Mouse (Mus musculus) small intestine, adult 10 weeks (tissue): ENCODE results near the gene Dnmt1. TPM values are rescaled to one million over a fixed set of nuclear protein-coding genes. Genes with fewer than 3 reads are reported as not detected.

Experiments
- polyA plus RNA-seq: library from polyadenylated mRNA; stranded (reverse); fragments of 350-450 nt; fragmentation: Illumina TruSeq; extraction: RNeasy Lipid Tissue Mini Kit (QIAGEN cat#74804); gene quantifications from one replicate; pipeline ENCODE4 v1.2.3, GENCODE M21; 2014; ENCODE audit warnings: low replicate concordance

The Dnmt1 gene
- polyA plus RNA-seq, result 5.3 TPM

DNA sequence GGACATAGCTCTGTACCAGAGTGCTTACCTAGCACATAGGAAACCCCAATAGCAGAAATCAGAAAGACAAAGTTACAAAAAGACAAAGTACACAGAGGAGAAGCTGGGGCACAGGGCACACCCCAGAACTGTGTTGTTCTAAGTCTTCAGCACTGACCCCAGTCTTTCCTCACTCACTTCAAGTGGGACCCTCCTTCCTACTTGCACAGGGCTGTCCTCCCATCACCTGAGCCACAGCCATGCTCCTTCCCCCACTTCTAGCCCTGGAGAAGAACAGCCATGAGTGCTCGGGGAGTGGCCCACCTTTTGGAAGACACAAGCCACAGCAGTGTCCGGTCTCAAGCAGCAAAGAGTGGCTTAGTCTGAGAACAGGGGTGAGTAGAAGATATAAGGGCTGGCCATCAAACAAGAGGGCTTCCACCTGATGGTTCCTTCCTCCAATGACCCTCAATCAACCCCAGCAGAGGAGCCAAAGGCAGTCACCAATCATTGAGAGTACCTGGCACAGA is at the start of gene Dnmt1:
Dnmt1 (minus strand) TSS at position 459 of the 509 bp plus-strand sequence.

DNA sequence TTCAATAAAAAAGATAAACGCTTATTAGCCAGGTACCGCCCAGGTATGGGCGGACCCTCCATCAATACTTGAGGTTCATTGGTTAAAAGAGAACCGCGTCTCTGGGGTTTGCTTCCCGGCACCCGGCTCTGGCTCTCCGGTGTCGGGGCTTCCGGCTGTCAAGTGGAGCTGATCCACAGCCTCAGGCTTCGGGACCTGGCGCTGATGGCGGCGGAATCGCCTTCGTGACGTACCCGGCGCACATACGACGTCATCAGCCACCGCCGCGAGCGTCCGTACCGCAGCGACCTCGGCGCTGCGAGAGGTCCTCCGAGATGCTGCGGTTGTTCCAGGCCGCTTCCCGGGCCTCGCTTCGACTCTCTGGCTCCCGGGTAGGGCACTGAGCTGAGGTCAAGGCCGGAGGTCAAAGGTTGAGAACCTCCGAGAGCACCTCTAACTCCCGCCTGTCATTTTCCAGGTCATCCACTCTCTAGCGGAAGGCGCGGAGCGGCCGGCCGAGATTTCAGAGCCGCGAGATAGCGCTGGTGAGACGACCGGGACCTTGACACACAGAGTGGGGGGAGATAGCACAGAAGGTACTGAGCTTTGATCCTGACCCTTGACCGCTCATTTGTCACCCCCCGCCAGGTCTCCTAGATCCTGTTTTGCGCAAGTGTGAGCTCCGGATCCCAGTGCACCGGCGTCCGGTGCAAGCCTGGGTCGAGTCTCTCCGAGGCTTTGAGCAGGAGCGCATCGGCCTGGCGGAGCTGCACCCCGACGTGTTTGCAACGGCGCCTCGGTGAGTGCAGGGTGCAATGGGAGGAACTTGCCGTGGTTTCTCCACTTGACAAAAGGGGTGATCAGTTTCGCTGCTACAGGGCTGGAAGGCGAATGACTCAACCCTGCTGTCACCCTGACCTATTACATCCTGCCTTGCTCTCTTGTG is 43.2 kb upstream of the Dnmt1 start, which contains the start of gene Mrpl4:
Mrpl4 (plus strand) TSS at position 112 of the 925 bp plus-strand sequence.

DNA sequence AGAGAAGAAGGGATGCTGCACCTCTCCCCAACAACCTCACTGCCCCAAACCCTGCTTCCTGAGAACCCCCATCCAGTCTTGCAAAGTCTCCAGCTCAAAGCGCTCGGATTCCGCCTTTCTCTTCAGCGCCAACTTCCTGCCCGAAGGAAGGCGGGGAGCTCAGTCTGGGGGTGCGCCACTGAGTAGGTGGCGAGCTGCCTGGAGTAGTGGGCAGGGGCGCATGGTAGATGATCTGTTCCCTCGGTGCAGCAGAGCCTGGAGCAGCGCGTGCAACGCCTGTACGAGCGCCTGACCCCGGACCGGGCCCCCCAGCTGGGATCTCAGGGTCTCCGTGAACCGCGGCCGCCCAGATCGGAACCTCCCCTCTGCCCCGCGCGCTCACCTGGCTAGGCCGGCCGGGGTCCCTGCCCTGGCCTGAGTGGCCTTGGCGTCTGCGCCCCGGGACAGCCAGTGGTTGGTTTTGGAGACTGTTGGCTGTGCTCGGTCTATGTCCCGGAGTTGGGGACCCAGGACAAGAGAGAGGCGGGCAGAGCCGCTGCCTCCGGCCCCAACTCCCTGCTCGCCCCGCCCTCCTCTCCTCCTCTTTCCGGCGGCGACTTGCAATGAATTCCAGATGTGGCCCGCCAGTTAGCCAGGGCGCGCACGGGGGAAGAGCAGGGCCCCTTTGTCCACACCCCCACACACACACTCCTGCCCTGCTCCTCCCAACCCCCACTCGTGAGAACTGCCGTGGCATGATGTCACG is 16.7 kb upstream of the Dnmt1 start, which contains the start of gene S1pr2:
S1pr2 (minus strand) TSS at position 566 of the 745 bp plus-strand sequence.

DNA sequence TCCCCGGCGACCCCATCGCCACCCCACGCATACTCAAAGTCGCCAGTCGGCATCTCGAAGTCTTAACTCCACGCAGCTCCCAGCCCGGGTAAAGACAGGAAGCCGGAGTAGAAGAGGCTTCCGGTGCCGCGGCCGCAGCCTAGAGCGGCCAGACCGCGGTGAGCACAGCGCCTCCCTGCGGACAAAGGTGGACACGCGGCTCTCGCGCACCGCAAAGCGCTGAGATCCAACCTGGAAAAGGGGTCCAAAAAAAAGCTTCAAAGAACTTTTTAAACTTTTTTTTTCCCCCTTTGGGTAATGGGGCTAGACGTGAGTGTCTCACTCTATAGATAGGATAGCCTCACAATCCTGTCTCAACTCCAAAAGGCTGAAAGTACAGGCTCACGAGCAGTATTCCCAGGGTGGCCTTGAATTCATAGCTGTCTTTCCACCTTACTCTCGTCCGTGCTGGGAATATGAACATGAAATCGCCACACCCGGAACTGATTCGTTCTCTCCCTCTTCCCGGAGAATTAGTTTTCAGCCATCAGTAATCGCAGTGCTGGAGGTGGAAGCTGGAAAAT is 61.1 kb downstream of the Dnmt1 start, which contains the start of gene Eif3g:
Eif3g (minus strand) TSS at position 113 of the 563 bp plus-strand sequence.

DNA sequence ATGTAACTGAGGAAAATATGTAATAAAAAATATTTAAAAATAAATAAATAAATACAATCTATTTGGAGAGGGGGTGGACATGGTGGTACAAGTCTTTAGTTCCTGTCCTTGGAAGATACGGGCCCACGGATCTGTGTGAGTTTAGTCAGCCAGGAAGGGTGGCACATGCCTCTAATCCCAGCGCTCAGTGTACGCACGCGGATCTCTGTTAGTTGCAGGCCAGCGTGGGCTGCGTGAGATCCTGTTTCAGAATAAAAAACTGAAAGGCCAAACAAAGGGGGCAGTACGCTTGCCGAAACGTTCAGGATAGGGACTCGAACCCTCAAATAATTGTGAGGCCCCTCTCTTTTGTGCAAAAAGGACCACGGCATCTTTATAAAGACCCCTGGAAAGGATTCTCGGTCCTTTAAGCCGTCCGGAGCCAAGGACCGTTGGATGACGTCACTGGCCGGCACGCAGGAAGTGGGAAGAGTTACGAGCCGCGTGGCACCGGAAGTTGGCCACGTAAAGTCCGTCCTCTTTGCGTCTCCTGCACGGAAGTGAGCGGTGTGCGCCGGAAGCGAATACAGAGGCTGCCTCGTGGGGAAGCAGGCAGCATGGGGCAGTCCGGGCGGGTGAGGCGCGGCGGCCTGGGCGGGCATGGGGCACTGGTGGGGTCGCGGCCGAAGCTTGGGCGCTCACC is 71.8 kb downstream of the Dnmt1 start, which contains the start of gene Ppan:
Ppan (plus strand) TSS at position 472 of the 682 bp plus-strand sequence.

DNA sequence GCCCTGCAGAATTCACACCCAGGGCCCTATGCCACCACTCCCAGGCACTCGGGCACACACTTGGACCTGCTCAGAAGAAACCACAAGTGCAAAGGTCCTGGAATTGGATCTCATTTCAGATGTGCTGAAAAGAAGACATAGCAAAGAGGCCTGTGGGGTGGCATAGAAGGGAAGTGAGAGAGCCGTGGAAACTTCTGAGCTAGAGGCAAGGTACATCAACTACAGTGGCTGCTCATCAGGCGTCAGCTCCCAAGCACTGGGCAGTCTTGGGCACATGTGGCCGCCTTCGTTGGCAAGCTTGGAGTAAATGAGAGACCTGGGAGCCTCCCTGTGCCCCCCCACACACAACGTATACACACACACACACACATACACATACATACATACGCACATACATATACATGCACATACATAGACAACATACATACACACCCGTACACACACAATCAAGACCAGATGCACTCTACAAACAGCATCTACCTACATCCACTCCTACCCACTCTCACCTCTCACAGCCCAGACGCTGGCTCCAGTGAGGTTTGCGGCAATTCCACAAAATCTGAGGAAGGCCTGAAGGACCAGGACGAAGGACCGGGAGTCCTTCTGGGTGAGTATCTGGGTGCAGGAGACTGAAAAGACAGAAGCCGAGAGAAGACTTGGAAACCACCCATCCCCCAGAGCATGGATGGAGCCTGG is 80.4 kb downstream of the Dnmt1 start, which contains the start of gene Angptl6:
Angptl6 (minus strand) TSS at position 631 of the 696 bp plus-strand sequence.

DNA sequence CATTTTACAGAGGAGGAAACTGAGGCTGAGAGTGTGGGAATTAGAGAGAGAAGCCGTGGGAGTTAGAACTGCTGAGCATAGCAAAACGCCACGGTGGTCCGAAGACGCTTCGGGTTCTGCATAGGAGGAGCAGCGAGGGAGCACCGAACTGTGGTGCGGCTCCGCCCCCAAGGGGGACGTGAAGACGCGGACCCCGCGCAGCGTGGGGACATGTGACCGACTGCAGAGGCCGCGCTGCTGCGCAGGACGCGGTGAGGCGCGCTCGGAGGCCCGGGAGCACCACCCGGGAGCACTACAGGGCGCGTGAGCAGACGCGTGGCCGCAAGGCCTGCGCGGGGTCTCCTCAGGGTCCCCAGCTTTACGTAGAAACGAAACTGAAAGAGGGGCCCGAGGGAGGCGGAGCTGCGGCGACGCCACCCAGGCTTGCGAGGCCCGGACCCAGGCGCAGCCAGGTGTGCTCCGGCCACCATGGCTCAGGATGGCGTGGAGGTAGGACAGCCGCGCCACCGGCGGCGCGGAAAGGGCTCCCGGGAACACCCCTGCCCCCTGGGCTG is 91.2 kb downstream of the Dnmt1 start, which contains the start of gene A230050P20Rik:
A230050P20Rik (plus strand) TSS at position 195 of the 554 bp plus-strand sequence.

Other genes starting within 250 kb of the Dnmt1 start
- 0.52 TPM for gene Olfm2, start 213.5 kb downstream of the Dnmt1 start, polyA plus RNA-seq
- 0.15 TPM for gene Col5a3, start 144.8 kb downstream of the Dnmt1 start, polyA plus RNA-seq
- gene Rdh8, start 141.4 kb downstream of the Dnmt1 start, polyA plus RNA-seq, result not detected
- 3.6 TPM for gene A230050P20Rik, start 91.2 kb downstream of the Dnmt1 start, polyA plus RNA-seq
- not detected for gene Angptl6, start 80.2 kb downstream of the Dnmt1 start, polyA plus RNA-seq
- 0.48 TPM for gene Ppan, start 71.7 kb downstream of the Dnmt1 start, polyA plus RNA-seq
- gene Eif3g, start 61.3 kb downstream of the Dnmt1 start, polyA plus RNA-seq, result 8.9 TPM
- gene S1pr2, start 16.9 kb upstream of the Dnmt1 start, polyA plus RNA-seq, result 0.07 TPM
- 1.6 TPM for gene Mrpl4, start 42.9 kb upstream of the Dnmt1 start, polyA plus RNA-seq
- 2.1 TPM for gene Icam1, start 56.1 kb upstream of the Dnmt1 start, polyA plus RNA-seq
- not detected for gene Icam4, start 69.5 kb upstream of the Dnmt1 start, polyA plus RNA-seq
- not detected for gene Icam5, start 72.2 kb upstream of the Dnmt1 start, polyA plus RNA-seq
- gene Zglp1, start 107.2 kb upstream of the Dnmt1 start, polyA plus RNA-seq, result not detected
- gene Gm49373, start 113.2 kb upstream of the Dnmt1 start, polyA plus RNA-seq, result 0.22 TPM
- gene Fdx1l, start 113.7 kb upstream of the Dnmt1 start, polyA plus RNA-seq, result not detected
- 1.3 TPM for gene Gm38431, start 132.1 kb upstream of the Dnmt1 start, polyA plus RNA-seq
- 10.2 TPM for gene Raver1, start 132.1 kb upstream of the Dnmt1 start, polyA plus RNA-seq
- gene Tyk2, start 171.4 kb upstream of the Dnmt1 start, polyA plus RNA-seq, result 2.3 TPM
- 1.6 TPM for gene Cdc37, start 190.1 kb upstream of the Dnmt1 start, polyA plus RNA-seq
- 0.48 TPM for gene Pde4a, start 205.8 kb upstream of the Dnmt1 start, polyA plus RNA-seq